Mouse (Mus musculus) liver, embryonic 13.5 days (tissue): Measurements from ENCODE around the gene Sipa1l3. TPM values are rescaled to one million over a fixed set of nuclear protein-coding genes. Genes with fewer than 3 reads are reported as not detected.

Experiments used
- ATAC-seq: fragments of 200-750 bp; cut with Nextera tagmentation; 2 replicates; pipeline ENCODE4 v1.8.0; 2017; ENCODE audit warnings: low read depth, mild to moderate bottlenecking, moderate number of reproducible peaks, moderate library complexity
- DNase-seq: peaks from one replicate; pipeline ENCODE4 v3.0.0; 2022
- H3K27ac ChIP-seq: fragments of 300-500 bp; sonication (generic); 2 replicates; pipeline ENCODE4 v1.5.1; 2015; ENCODE audit warnings: moderate library complexity, mild to moderate bottlenecking, inconsistent platforms
- H3K27me3 ChIP-seq: fragments of 300-500 bp; sonication (generic); 2 replicates; pipeline ENCODE4 v1.6.1; 2015; ENCODE audit warnings: mild to moderate bottlenecking, inconsistent platforms
- H3K36me3 ChIP-seq: fragments of 300-500 bp; sonication (generic); 2 replicates; pipeline ENCODE4 v1.6.1; 2015; ENCODE audit warnings: mild to moderate bottlenecking, inconsistent platforms
- H3K4me1 ChIP-seq: fragments of 300-500 bp; sonication (generic); replicated peaks from 2 replicates; pipeline ENCODE4 v1.6.1; 2015; ENCODE audit warnings: inconsistent platforms
- H3K4me2 ChIP-seq: fragments of 300-500 bp; sonication (generic); 2 replicates; pipeline ENCODE4 v1.6.1; 2015; ENCODE audit warnings: inconsistent platforms, mild to moderate bottlenecking, moderate library complexity
- H3K4me3 ChIP-seq: fragments of 300-500 bp; sonication (generic); replicated peaks from 2 replicates; pipeline ENCODE4 v1.5.1; 2015; ENCODE audit warnings: mild to moderate bottlenecking, inconsistent platforms
- H3K9ac ChIP-seq: fragments of 300-500 bp; sonication (generic); 2 replicates; pipeline ENCODE4 v1.6.1; 2015; ENCODE audit warnings: mild to moderate bottlenecking, inconsistent platforms
- H3K9me3 ChIP-seq: fragments of 300-500 bp; sonication (generic); replicated peaks from 2 replicates; pipeline ENCODE4 v1.6.1; 2016; ENCODE audit warnings: inconsistent platforms
- WGBS: fragments of 180-500 bp; shearing (Covaris S2); methylation state at CpG from one replicate; pipeline ENCODE4 v1.1.7; 2015; ENCODE audit not compliant: insufficient replicate concordance; 5-methylcytosine and 5-hydroxymethylcytosine counted together
- polyA plus RNA-seq: library from polyadenylated mRNA; unstranded; fragments of >200 nt; fragmentation: Nextera tagmentation; extraction: Ambion mirVana; gene quantifications from 2 replicates; pipeline ENCODE4 v1.2.1, GENCODE M21; 2015

Sipa1l3 gene
- 2.6 and 3.0 TPM in 2 replicates for polyA plus RNA-seq

- H3K4me3 ChIP-seq, result peak within 1 kb of the TSS; percentile 88
- peak within 1 kb of the TSS; percentile 26; the same call in 1 of the 2 replicates for H3K27ac ChIP-seq
- ATAC-seq (peak; percentile 98), DNase-seq (peak; percentile 95)
- H3K36me3 ChIP-seq, result no peaks in the 10 kb centered on the region
- no peaks in the 10 kb centered on the region for H3K27me3 ChIP-seq
- peak within 1 kb of the TSS; percentile 88 for H3K9ac ChIP-seq
- H3K9me3 ChIP-seq, result no peaks in the 10 kb centered on the region
- peak within 1 kb of the TSS; percentile 97 for H3K4me2 ChIP-seq
- H3K4me1 ChIP-seq, result peaks cover 38% of the 10 kb centered on the region
- under 1% methylated on average over 88 of the region's 88 CpGs for WGBS
Observed at GRCm38 (mm10) chr7:29518421-29519210, at the start of gene Sipa1l3. Gene Sipa1l3, minus strand, starts transcription at chr7:29518641.

DNA sequence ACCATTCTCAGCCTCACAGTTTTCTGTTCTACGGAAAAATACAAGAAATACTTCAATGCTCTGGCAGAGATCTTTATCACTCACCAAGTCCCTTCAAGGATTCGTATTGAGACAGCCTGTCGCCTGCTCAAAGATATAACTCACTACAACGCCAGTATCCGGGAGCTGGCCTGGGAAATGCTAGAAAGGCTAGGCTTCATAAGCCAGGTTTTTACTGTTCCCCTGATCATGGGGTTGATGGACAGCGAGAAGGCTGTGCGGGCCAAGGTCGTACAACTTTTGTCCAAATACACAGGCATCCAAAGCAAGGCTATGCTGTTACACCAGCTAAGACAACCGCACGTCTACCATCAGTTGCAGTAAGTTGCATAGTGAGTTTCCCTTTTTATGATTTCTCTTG, 44.6 kb upstream of the Sipa1l3 start:
- ATAC-seq, result no peak
- 68% methylated on average over 10 of the region's 10 CpGs for WGBS

GRCm38 (mm10) chr7:29561046-29561445, 42.6 kb upstream of the Sipa1l3 start:
- DNase-seq (no peak), ATAC-seq (no peak)
- H3K27ac ChIP-seq, result no peak overlapping the region
- no peak overlapping the region for H3K4me2 ChIP-seq
- H3K4me3 ChIP-seq, result no peak overlapping the region
- H3K27me3 ChIP-seq, result no peaks in the 10 kb centered on the region
- H3K4me1 ChIP-seq, result no peaks in the 10 kb centered on the region
- WGBS, result 63% methylated on average over 9 of the region's 9 CpGs
- no peaks in the 10 kb centered on the region for H3K36me3 ChIP-seq
- H3K9me3 ChIP-seq, result no peaks in the 10 kb centered on the region
- H3K9ac ChIP-seq, result no peak overlapping the region

More for the DNA sequence above, 44.6 kb upstream of the Sipa1l3 start:
- no peaks in the 10 kb centered on the region for H3K27me3 ChIP-seq
- H3K9me3 ChIP-seq, result no peaks in the 10 kb centered on the region
- no peak overlapping the region for H3K9ac ChIP-seq
- H3K4me3 ChIP-seq, result no peak overlapping the region
- H3K36me3 ChIP-seq, result no peaks in the 10 kb centered on the region
- no peak for DNase-seq
- H3K4me1 ChIP-seq, result no peaks in the 10 kb centered on the region
- H3K4me2 ChIP-seq, result no peak overlapping the region
- no peak overlapping the region for H3K27ac ChIP-seq

DNA sequence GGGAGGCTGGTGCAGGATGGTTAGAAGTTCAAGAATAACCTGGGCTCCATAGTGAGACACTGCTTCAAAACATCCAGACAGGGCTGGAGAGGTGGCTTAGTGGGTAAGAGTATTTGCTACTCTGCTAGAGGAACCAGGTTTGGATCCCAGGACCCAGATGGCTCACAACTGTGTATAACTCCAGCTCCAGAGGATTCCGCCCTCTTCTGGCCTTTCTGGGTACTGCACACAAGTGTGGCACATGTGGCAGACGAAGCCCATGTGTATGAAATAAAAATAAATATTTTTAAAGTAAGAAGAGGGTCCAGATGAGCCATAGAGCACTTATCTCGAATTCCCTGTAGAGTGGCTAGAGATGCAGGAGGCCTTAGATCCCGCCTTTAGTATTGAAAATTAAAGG, 40.8 kb upstream of the Sipa1l3 start:
- no peak for ATAC-seq

GRCm38 (mm10) chr7:29558744-29559143, 40.3 kb upstream of the Sipa1l3 start:
- Histone ChIP-seq H3K4me3 (no peak overlapping the region), H3K36me3 (no peaks in the 10 kb centered on the region), H3K27ac (no peak overlapping the region), H3K4me1 (no peaks in the 10 kb centered on the region), H3K9ac (no peak overlapping the region), H3K27me3 (no peaks in the 10 kb centered on the region), H3K4me2 (no peak overlapping the region), H3K9me3 (no peaks in the 10 kb centered on the region)
- DNase-seq (no peak), ATAC-seq (no peak)
- 54% methylated on average over 1 of the region's 1 CpGs for WGBS

More for the DNA sequence above, 40.8 kb upstream of the Sipa1l3 start:
- Histone ChIP-seq H3K36me3 (no peaks in the 10 kb centered on the region), H3K27me3 (no peaks in the 10 kb centered on the region), H3K9ac (no peak overlapping the region), H3K4me3 (no peak overlapping the region), H3K4me2 (no peak overlapping the region), H3K27ac (no peak overlapping the region), H3K9me3 (no peaks in the 10 kb centered on the region), H3K4me1 (no peaks in the 10 kb centered on the region)
- no peak for DNase-seq
- 52% methylated on average over 4 of the region's 4 CpGs for WGBS

DNA sequence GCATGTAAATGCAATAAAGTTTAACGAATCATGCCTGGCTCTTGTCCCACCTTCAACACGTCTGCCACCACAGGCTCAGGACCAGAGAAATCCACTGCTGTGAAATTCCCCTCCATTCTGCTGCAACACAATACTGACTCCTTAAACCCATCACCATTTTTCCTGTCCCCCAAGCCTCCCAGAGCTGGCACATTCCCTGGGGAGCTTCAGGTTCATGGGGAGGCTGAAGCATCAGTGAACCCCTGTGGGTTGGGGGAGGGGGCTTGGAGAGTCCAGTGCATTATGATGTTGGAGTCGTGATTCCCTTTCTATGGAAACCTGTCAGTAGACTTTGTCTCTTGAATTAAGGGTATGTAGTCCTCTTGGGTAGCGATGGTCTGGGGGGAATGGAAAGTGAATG, 37.8 kb upstream of the Sipa1l3 start:
- no peak for DNase-seq

GRCm38 (mm10) chr7:29555521-29555920, 37.1 kb upstream of the Sipa1l3 start:
- Histone ChIP-seq H3K27ac (no peak overlapping the region), H3K4me3 (no peak overlapping the region), H3K4me1 (no peaks in the 10 kb centered on the region), H3K4me2 (no peak overlapping the region), H3K9ac (no peak overlapping the region), H3K9me3 (no peaks in the 10 kb centered on the region), H3K27me3 (no peaks in the 10 kb centered on the region), H3K36me3 (no peaks in the 10 kb centered on the region)
- no peak for DNase-seq
- ATAC-seq, result no peak
- 50% methylated on average over 5 of the region's 5 CpGs for WGBS

More for the DNA sequence above, 37.8 kb upstream of the Sipa1l3 start:
- Histone ChIP-seq H3K9ac (no peak overlapping the region), H3K4me1 (no peaks in the 10 kb centered on the region), H3K4me3 (no peak overlapping the region), H3K27ac (no peak overlapping the region), H3K4me2 (no peak overlapping the region), H3K36me3 (no peaks in the 10 kb centered on the region), H3K9me3 (no peaks in the 10 kb centered on the region), H3K27me3 (no peaks in the 10 kb centered on the region)
- 53% methylated on average over 4 of the region's 4 CpGs for WGBS
- ATAC-seq, result no peak

DNA sequence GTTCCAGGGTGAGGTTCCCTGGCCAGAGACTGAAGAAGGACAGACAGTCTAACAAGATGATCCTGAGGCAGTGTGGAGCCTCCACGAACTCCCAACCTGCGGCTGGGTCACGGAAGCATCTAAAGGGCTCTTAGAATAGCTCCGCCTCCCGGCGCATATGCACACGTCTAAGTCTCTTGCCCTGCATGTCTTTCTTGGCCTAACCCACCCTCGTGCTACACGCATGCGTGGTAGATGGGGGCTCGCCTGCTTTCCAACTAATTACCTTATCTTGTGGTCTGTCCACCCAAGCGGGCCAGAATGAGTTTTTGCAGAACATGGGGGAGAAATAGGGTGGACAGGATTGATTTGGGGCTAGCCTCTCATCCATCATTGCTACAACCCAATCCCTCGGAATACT, 36.6 kb upstream of the Sipa1l3 start:
- WGBS, result 68% methylated on average over 13 of the region's 13 CpGs
- Histone ChIP-seq H3K27me3 (no peaks in the 10 kb centered on the region), H3K4me2 (no peak overlapping the region), H3K9me3 (no peaks in the 10 kb centered on the region), H3K4me3 (no peak overlapping the region), H3K27ac (no peak overlapping the region), H3K36me3 (no peaks in the 10 kb centered on the region), H3K9ac (no peak overlapping the region), H3K4me1 (no peaks in the 10 kb centered on the region)
- ATAC-seq (no peak), DNase-seq (no peak)

DNA sequence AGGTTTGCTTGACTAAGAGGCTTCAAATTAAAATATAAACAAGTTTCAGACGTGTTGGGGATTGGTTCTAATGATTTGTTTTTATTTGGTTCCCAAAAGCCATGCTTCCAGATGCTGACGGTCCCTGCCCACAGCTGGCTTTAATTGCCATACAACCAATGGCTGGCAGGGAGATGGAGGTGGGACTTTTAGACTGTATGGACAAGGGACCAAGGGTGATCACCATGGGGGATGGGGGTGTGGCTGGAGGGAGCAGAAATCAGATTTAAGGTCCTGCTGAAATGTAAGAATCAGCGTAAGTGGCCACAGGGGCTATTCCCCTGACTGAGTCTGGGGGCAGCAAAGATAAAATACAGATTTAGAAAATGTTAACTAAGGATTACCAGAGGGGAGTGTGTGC, 32.2 kb upstream of the Sipa1l3 start:
- H3K4me1 ChIP-seq, result no peaks in the 10 kb centered on the region
- no peak overlapping the region for H3K27ac ChIP-seq
- H3K4me2 ChIP-seq, result no peak overlapping the region
- H3K9me3 ChIP-seq, result no peaks in the 10 kb centered on the region
- H3K36me3 ChIP-seq, result no peaks in the 10 kb centered on the region
- H3K4me3 ChIP-seq, result no peak overlapping the region
- DNase-seq (no peak), ATAC-seq (no peak)
- WGBS, result 49% methylated on average over 3 of the region's 3 CpGs
- H3K27me3 ChIP-seq, result no peaks in the 10 kb centered on the region
- H3K9ac ChIP-seq, result no peak overlapping the region

DNA sequence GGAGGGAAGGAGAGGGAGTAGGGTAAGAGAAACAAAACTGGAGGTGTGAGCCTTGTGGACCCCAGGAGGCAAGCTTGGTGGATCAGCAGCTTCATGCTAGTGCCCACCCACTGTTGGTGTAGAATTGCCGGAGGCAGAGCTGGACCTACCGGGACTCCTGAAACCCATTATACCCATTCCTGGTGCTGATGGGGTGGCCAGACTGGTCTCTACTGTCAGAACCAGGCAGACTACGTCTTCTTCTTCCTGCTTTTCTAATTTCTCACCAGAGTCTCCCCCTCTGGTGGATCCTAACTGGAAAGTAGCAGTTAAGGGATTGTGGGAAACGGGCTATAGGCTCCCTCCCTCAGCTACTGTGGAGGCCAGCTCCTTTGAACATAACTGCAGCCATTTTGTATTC, 23.2 kb upstream of the Sipa1l3 start:
- Histone ChIP-seq H3K4me2 (no peak overlapping the region), H3K9me3 (no peaks in the 10 kb centered on the region), H3K27me3 (no peaks in the 10 kb centered on the region), H3K4me3 (no peak overlapping the region), H3K27ac (no peak overlapping the region), H3K36me3 (no peaks in the 10 kb centered on the region), H3K9ac (no peak overlapping the region), H3K4me1 (no peaks in the 10 kb centered on the region)
- ATAC-seq, result no peak
- DNase-seq, result no peak
- WGBS, result 59% methylated on average over 4 of the region's 4 CpGs

DNA sequence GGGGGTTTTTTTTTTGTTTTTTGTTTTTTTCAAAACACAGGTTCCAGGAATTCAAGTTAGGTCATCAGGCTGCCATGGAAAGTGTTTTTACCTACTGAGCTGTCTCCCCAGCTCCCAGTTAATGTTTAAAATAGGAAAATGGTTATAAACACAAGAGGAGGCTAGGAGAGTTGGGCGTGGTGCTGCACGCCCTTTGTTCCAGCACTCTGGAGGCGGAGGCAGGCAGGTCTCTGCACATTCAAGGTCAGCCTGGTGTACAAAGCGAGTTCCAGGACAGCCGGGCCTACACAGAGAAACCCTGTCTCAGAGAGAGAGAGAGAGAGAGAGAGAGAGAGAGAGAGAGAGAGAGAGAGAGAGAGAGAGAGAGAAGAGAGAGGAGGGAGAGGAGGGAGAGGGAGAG, 22.7 kb upstream of the Sipa1l3 start:
- Histone ChIP-seq H3K4me2 (no peak overlapping the region), H3K4me1 (no peaks in the 10 kb centered on the region), H3K36me3 (no peaks in the 10 kb centered on the region), H3K27ac (no peak overlapping the region), H3K9me3 (no peaks in the 10 kb centered on the region), H3K4me3 (no peak overlapping the region), H3K27me3 (no peaks in the 10 kb centered on the region), H3K9ac (no peak overlapping the region)
- DNase-seq (no peak), ATAC-seq (no peak)
- 67% methylated on average over 5 of the region's 5 CpGs for whole genome bisulfite sequencing

- Histone ChIP-seq H3K27me3 (no peaks in the 10 kb centered on the region), H3K4me2 (no peak overlapping the region), H3K27ac (no peak overlapping the region), H3K4me3 (no peak overlapping the region), H3K4me1 (no peaks in the 10 kb centered on the region), H3K36me3 (no peaks in the 10 kb centered on the region), H3K9me3 (no peaks in the 10 kb centered on the region), H3K9ac (no peak overlapping the region)
- ATAC-seq (no peak), DNase-seq (no peak)
- WGBS, result 80% methylated on average over 7 of the region's 7 CpGs
Observed at GRCm38 (mm10) chr7:29540631-29541030, 22.2 kb upstream of the Sipa1l3 start.
